Mouse (Mus musculus) midbrain, embryonic 14.5 days (tissue): Measurements from ENCODE around the gene Angptl8. TPM values are rescaled to one million over a fixed set of nuclear protein-coding genes. Genes with fewer than 3 reads are reported as not detected.
A peak's percentile ranks its signal among the peaks of the same experiment; 100 is the strongest.

ENCODE experiments used
- microRNA-seq: library from miRNA; unstranded; fragments of <30 nt; microRNA quantifications from one replicate; pipeline ENCODE4, GENCODE M21; 2016
- polyA plus RNA-seq: library from polyadenylated mRNA; unstranded; fragments of >200 nt; fragmentation: Nextera tagmentation; extraction: Ambion mirVana; gene quantifications from 2 replicates; pipeline ENCODE4 v1.2.1, GENCODE M21; 2014

Gene Angptl8
- polyA plus RNA-seq, 1 experiment from 2014 or later, result 0.34 TPM

Small RNAs within 50 kb of the gene (microRNA-seq; reads per million reads assigned to microRNA genes)
- gene Mir7083, result 7.6 reads per million, percentile 31 among the genes with 10 or more reads in this experiment

Other genes with a start within 250 kb of the Angptl8 start
- 68.8 and 86.9 TPM in 2 replicates for gene Timm29, start 242.8 kb upstream of the Angptl8 start, polyA plus RNA-seq
- 19.4 and 20.5 TPM in 2 replicates for gene Yipf2, start 242.7 kb upstream of the Angptl8 start, polyA plus RNA-seq
- gene Smarca4, start 219.3 kb upstream of the Angptl8 start, polyA plus RNA-seq, result 162 and 179 TPM in 2 replicates
- 8.2 and 9.4 TPM in 2 replicates for gene Ldlr, start 112.0 kb upstream of the Angptl8 start, polyA plus RNA-seq
- 19.9 and 21.4 TPM in 2 replicates for gene Spc24, start 75.2 kb upstream of the Angptl8 start, polyA plus RNA-seq
- 0.66 and 2.7 TPM in 2 replicates for gene Kank2, start 36.8 kb upstream of the Angptl8 start, polyA plus RNA-seq
- 7.2 and 12.7 TPM in 2 replicates for gene Dock6, start 17.1 kb downstream of the Angptl8 start, polyA plus RNA-seq
- gene Rab3d, start 82.7 kb downstream of the Angptl8 start, polyA plus RNA-seq, result 9.8 and 10.2 TPM in 2 replicates
- gene Ccdc159, start 92.0 kb downstream of the Angptl8 start, polyA plus RNA-seq, result 5.7 and 7.7 TPM in 2 replicates
- 42.2 and 51.8 TPM in 2 replicates for gene Tmem205, start 92.0 kb downstream of the Angptl8 start, polyA plus RNA-seq
- gene Plppr2, start 101.5 kb downstream of the Angptl8 start, polyA plus RNA-seq, result 91.3 and 92.2 TPM in 2 replicates
- gene Swsap1, start 120.2 kb downstream of the Angptl8 start, polyA plus RNA-seq, result 21.5 and 22.8 TPM in 2 replicates
- 0.65 and 2.0 TPM in 2 replicates for gene Epor, start 128.0 kb downstream of the Angptl8 start, polyA plus RNA-seq
- 0.53 and 0.68 TPM in 2 replicates for gene Rgl3, start 153.9 kb downstream of the Angptl8 start, polyA plus RNA-seq
- gene Ccdc151, start 167.1 kb downstream of the Angptl8 start, polyA plus RNA-seq, result 4.5 and 4.6 TPM in 2 replicates
- 70.6 and 73.2 TPM in 2 replicates for gene Prkcsh, start 167.3 kb downstream of the Angptl8 start, polyA plus RNA-seq
- gene Elavl3, start 216.5 kb downstream of the Angptl8 start, polyA plus RNA-seq, result 137 and 162 TPM in 2 replicates
- not detected in 2 replicates for gene Gm49318, start 235.7 kb downstream of the Angptl8 start, polyA plus RNA-seq
- 14.7 and 18.1 TPM in 2 replicates for gene Zfp653, start 235.9 kb downstream of the Angptl8 start, polyA plus RNA-seq
- 45.6 and 48.5 TPM in 2 replicates for gene Ecsit, start 249.9 kb downstream of the Angptl8 start, polyA plus RNA-seq